Comparison of ENCODE assay signal across 14 mouse cellular contexts in genomic region chr7:45102441-45102840, GRCm38 (mm10). TPM values are rescaled to one million over a fixed set of nuclear protein-coding genes. Genes with fewer than 3 reads are reported as not detected.
DNase-seq lines count a peak whose midpoint lies in the region; ATAC-seq and TF ChIP-seq lines count a peak whose summit lies in the region.
"Had no signal": no experiment of that assay in that cellular context is flagged by ENCODE, and none has a peak within 500 bp of the region (broad histone marks: within the 10 kb centered on the region; RNA-seq: fewer than 3 reads in every experiment).

No protein-coding gene starts in this region.

- peak overlapping the region; percentile 32; the same call in 1 of the 2 replicates for H3K4me3 ChIP-seq in heart, embryonic 12.5 days
- peak overlapping the region; percentile 46 for H3K4me3 ChIP-seq in layer of hippocampus, adult 2 months
- no peak overlapping the region for H3K4me3 ChIP-seq in embryonic facial prominence, embryonic 12.5 days
- peak overlapping the region; percentile 42 for H3K4me3 ChIP-seq in liver, embryonic 15.5 days (replicated peaks)

- H3K27me3 ChIP-seq in heart, embryonic 12.5 days (replicated peaks): no peaks in the 10 kb centered on the region
- H3K27me3 ChIP-seq in embryonic facial prominence, embryonic 12.5 days: no peaks in the 10 kb centered on the region
- H3K27me3 ChIP-seq in liver, embryonic 15.5 days: no peaks in the 10 kb centered on the region
- H3K27me3 ChIP-seq: Patski had no signal

- no peak for TF ChIP-seq CTCF in layer of hippocampus, adult 2 months (conservative IDR thresholded peaks at IDR 0.05)

- H3K36me3 ChIP-seq in heart, embryonic 12.5 days: no peaks in the 10 kb centered on the region
- H3K36me3 ChIP-seq in embryonic facial prominence, embryonic 12.5 days: no peaks in the 10 kb centered on the region
- H3K36me3 ChIP-seq in liver, embryonic 15.5 days (replicated peaks): no peaks in the 10 kb centered on the region

- H3K4me2 ChIP-seq in heart, embryonic 12.5 days: peak overlapping the region; percentile 57
- H3K4me2 ChIP-seq in embryonic facial prominence, embryonic 12.5 days (replicated peaks): peak overlapping the region; percentile 36; the same call in 1 of the 2 replicates
- peak overlapping the region; percentile 57 for H3K4me2 ChIP-seq in liver, embryonic 15.5 days

- 0 out of 2 replicates have a peak overlapping the region, but pooled peaks have one; percentile 13 for H3K9ac ChIP-seq in heart, embryonic 12.5 days
- no peak overlapping the region for H3K9ac ChIP-seq in embryonic facial prominence, embryonic 12.5 days
- H3K9ac ChIP-seq in liver, embryonic 15.5 days: no peak overlapping the region

- peaks cover 23% of the 10 kb centered on the region for H3K4me1 ChIP-seq in heart, embryonic 12.5 days (replicated peaks)
- H3K4me1 ChIP-seq in embryonic facial prominence, embryonic 12.5 days: peaks cover 21% of the 10 kb centered on the region
- H3K4me1 ChIP-seq in liver, embryonic 15.5 days (replicated peaks): peaks cover 21% of the 10 kb centered on the region

- no peak overlapping the region for H3K27ac ChIP-seq in heart, embryonic 12.5 days (ENCODE audit: poor library complexity, severe bottlenecking)
- no peak overlapping the region for H3K27ac ChIP-seq in layer of hippocampus, adult 2 months
- H3K27ac ChIP-seq in embryonic facial prominence, embryonic 12.5 days: no peak overlapping the region
- no peak overlapping the region for H3K27ac ChIP-seq in liver, embryonic 15.5 days (replicated peaks)

- no peak for DNase-seq in heart, adult 18-20 months
- no peak for DNase-seq in layer of hippocampus, adult 2 months (ENCODE audit: low spot score in 2 of 2)
- no peak for DNase-seq in layer of hippocampus, adult 9-11 months
- no peak for DNase-seq in cerebellum, postnatal 10 days
- no peak for DNase-seq in adrenal gland, postnatal 4 days (ENCODE audit: low spot score in 2 of 2)
- DNase-seq: cerebellum, postnatal 14 days; right cerebral cortex, adult 18-20 months had no signal

- ATAC-seq in heart, embryonic 12.5 days (ENCODE audit: insufficient number of reproducible peaks, low FRiP score): no peak
- no peak for ATAC-seq in embryonic facial prominence, embryonic 12.5 days (ENCODE audit: insufficient number of reproducible peaks, insufficient read depth, low FRiP score, low TSS enrichment)
- ATAC-seq in liver, embryonic 15.5 days (ENCODE audit: insufficient read depth): no peak
- ATAC-seq: Patski had no signal

- 81% methylated on average over 11 of the region's 11 CpGs for WGBS in heart, embryonic 12.5 days
- 82% methylated on average over 11 of the region's 11 CpGs for WGBS in embryonic facial prominence, embryonic 12.5 days
- 47% methylated on average over 11 of the region's 11 CpGs for WGBS in liver, embryonic 15.5 days (ENCODE audit: insufficient replicate concordance)

- H3K9me3 ChIP-seq in heart, embryonic 12.5 days (replicated peaks): no peaks in the 10 kb centered on the region
- H3K9me3 ChIP-seq in embryonic facial prominence, embryonic 12.5 days: no peaks in the 10 kb centered on the region
- H3K9me3 ChIP-seq in liver, embryonic 15.5 days (replicated peaks): no peaks in the 10 kb centered on the region

RNA-seq across cellular contexts. Expression of gene Fcgrt, which starts 1.2 kb away (rescaled TPM):
- 28.1 and 28.3 TPM in 2 replicates for polyA plus RNA-seq in heart, embryonic 12.5 days (2016; fragmentation: Nextera tagmentation; extraction: Ambion mirVana)
- 10 to 100 TPM; 60.3 to 66.8 TPM for total RNA-seq in heart, adult 18-20 months (2021)
- 10 to 100 TPM; 17.8 to 19.0 TPM for total RNA-seq in layer of hippocampus, adult 2 months (2021)
- 25.8 and 26.0 TPM in 2 replicates for polyA plus RNA-seq in embryonic facial prominence, embryonic 12.5 days (2016; fragmentation: Nextera tagmentation; extraction: Ambion mirVana)
- polyA plus RNA-seq in liver, embryonic 15.5 days (2015; fragmentation: Nextera tagmentation; extraction: Ambion mirVana): 43.6 and 51.2 TPM in 2 replicates
- 100 to 1,000 TPM in 1 of 2 experiments, 10 to 100 TPM in 1; 98.0 to 104 TPM for total RNA-seq in adrenal gland, postnatal 4 days (2021)

RNA-seq across cellular contexts. Expression of gene Rcn3, which starts 10.4 kb away (rescaled TPM):
- polyA plus RNA-seq in heart, embryonic 12.5 days (2016; fragmentation: Nextera tagmentation; extraction: Ambion mirVana): 290 and 291 TPM in 2 replicates
- 10 to 100 TPM; 20.0 to 20.7 TPM for total RNA-seq in heart, adult 18-20 months (2021)
- 10 to 100 TPM in 1 of 2 experiments, 1 to 10 TPM in 1; 7.5 to 11.7 TPM for total RNA-seq in layer of hippocampus, adult 2 months (2021)
- polyA plus RNA-seq in embryonic facial prominence, embryonic 12.5 days (2016; fragmentation: Nextera tagmentation; extraction: Ambion mirVana): 302 and 306 TPM in 2 replicates
- polyA plus RNA-seq in liver, embryonic 15.5 days (2015; fragmentation: Nextera tagmentation; extraction: Ambion mirVana): 26.3 and 26.6 TPM in 2 replicates
- total RNA-seq in adrenal gland, postnatal 4 days (2021): 10 to 100 TPM; 77.0 to 81.8 TPM

RNA-seq across cellular contexts. Expression of gene Rps11, which starts 21.8 kb away (rescaled TPM):
- 1,003 and 1,022 TPM in 2 replicates for polyA plus RNA-seq in heart, embryonic 12.5 days (2016; fragmentation: Nextera tagmentation; extraction: Ambion mirVana)
- 100 to 1,000 TPM; 512 to 646 TPM for total RNA-seq in heart, adult 18-20 months (2021)
- total RNA-seq in layer of hippocampus, adult 2 months (2021): 100 to 1,000 TPM; 436 to 442 TPM
- 1,448 and 1,491 TPM in 2 replicates for polyA plus RNA-seq in embryonic facial prominence, embryonic 12.5 days (2016; fragmentation: Nextera tagmentation; extraction: Ambion mirVana)
- 673 and 768 TPM in 2 replicates for polyA plus RNA-seq in liver, embryonic 15.5 days (2015; fragmentation: Nextera tagmentation; extraction: Ambion mirVana)
- 1,000 to 10,000 TPM; 1,454 to 1,477 TPM for total RNA-seq in adrenal gland, postnatal 4 days (2021)

RNA-seq across cellular contexts. Expression of gene Rpl13a, which starts 26.1 kb away (rescaled TPM):
- 868 and 880 TPM in 2 replicates for polyA plus RNA-seq in heart, embryonic 12.5 days (2016; fragmentation: Nextera tagmentation; extraction: Ambion mirVana)
- 100 to 1,000 TPM; 714 to 715 TPM for total RNA-seq in heart, adult 18-20 months (2021)
- 100 to 1,000 TPM; 808 to 856 TPM for total RNA-seq in layer of hippocampus, adult 2 months (2021)
- 1,339 and 1,342 TPM in 2 replicates for polyA plus RNA-seq in embryonic facial prominence, embryonic 12.5 days (2016; fragmentation: Nextera tagmentation; extraction: Ambion mirVana)
- 534 and 633 TPM in 2 replicates for polyA plus RNA-seq in liver, embryonic 15.5 days (2015; fragmentation: Nextera tagmentation; extraction: Ambion mirVana)
- total RNA-seq in adrenal gland, postnatal 4 days (2021): 1,000 to 10,000 TPM; 2,237 to 2,371 TPM

RNA-seq across cellular contexts. Expression of gene Gm45713, which starts 33.6 kb away (rescaled TPM):
- polyA plus RNA-seq in heart, embryonic 12.5 days (2016; fragmentation: Nextera tagmentation; extraction: Ambion mirVana): 0.22 and 0.50 TPM in 2 replicates
- total RNA-seq in heart, adult 18-20 months (2021): under 1 TPM; 0.26 to 0.47 TPM
- total RNA-seq in layer of hippocampus, adult 2 months (2021): not detected
- 0.22 and 0.27 TPM in 2 replicates for polyA plus RNA-seq in embryonic facial prominence, embryonic 12.5 days (2016; fragmentation: Nextera tagmentation; extraction: Ambion mirVana)
- 0.10 TPM in 1 of 2 replicates, not detected in the other for polyA plus RNA-seq in liver, embryonic 15.5 days (2015; fragmentation: Nextera tagmentation; extraction: Ambion mirVana)
- total RNA-seq in adrenal gland, postnatal 4 days (2021): not detected
- total RNA-seq: adrenal gland, postnatal 36 days; layer of hippocampus, adult 8-10 months had no signal
- polyA plus RNA-seq: macrophage, Patski had no signal
